Mouse (Mus musculus) urinary bladder, postnatal 0 days (tissue): ENCODE measurements around the gene Tmem132e. TPM values are rescaled to one million over a fixed set of nuclear protein-coding genes. Genes with fewer than 3 reads are reported as not detected.

ENCODE experiments used
- polyA plus RNA-seq: library from polyadenylated mRNA; unstranded; fragments of >200 nt; fragmentation: Nextera tagmentation; extraction: Ambion mirVana; gene quantifications from 2 replicates; pipeline ENCODE4 v1.2.1, GENCODE M21; 2015

Tmem132e gene
- 0.19 and 0.24 TPM in 2 replicates for polyA plus RNA-seq

DNA sequence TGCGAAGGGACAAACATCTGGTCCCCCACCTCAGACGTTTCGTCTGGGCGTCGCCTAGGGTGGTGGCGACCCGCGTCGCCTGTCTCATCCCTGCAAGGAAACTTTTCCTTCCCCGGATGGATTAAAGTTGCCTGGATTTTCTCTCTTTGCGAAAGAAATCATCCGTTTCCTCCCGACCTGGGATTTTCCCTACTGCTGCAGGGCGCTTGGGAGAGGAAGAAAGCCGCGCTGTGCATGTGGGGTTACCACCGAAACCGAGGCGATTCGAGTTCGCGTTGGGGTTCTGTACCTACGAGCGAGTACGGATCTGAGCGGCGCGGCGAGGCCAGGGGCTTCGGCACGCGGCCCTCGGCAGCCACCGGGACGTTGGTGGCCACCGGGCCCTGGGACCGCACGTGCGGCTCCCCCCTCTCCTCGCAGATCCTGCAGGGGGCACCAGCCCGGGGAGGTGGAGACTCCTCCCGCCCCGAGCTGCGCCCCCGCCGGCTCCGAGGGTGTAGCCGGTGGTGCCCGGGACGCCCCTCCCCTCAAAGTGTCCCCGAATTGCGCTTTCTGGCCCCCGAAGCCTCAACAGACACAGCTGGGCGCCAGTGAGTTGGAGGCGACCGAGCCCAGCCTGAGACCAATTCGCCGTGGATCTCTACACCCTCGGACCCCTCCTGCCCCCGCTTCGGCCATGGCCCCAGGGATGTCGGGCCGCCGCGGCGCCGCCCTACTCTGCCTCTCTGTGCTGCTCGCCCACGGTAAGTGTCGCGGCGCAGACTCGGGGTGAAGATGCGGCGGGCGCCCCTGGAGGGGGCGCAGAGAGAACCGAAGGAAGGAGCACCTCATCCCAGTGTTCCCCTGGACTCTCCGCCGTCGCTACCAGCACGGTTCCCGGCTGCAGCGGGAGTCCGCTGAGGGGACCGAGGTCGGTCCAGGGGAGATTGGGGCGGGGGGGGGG is at the start of gene Tmem132e:
Gene Tmem132e, plus strand, starts transcription at position 530 of the 943 bp plus-strand sequence.

Other genes starting within 250 kb of the Tmem132e start
- not detected in 2 replicates for gene Ccl1, start 83.2 kb upstream of the Tmem132e start, polyA plus RNA-seq